Comparison of ENCODE assay signal across 9 mouse cellular contexts in the genomic region with DNA sequence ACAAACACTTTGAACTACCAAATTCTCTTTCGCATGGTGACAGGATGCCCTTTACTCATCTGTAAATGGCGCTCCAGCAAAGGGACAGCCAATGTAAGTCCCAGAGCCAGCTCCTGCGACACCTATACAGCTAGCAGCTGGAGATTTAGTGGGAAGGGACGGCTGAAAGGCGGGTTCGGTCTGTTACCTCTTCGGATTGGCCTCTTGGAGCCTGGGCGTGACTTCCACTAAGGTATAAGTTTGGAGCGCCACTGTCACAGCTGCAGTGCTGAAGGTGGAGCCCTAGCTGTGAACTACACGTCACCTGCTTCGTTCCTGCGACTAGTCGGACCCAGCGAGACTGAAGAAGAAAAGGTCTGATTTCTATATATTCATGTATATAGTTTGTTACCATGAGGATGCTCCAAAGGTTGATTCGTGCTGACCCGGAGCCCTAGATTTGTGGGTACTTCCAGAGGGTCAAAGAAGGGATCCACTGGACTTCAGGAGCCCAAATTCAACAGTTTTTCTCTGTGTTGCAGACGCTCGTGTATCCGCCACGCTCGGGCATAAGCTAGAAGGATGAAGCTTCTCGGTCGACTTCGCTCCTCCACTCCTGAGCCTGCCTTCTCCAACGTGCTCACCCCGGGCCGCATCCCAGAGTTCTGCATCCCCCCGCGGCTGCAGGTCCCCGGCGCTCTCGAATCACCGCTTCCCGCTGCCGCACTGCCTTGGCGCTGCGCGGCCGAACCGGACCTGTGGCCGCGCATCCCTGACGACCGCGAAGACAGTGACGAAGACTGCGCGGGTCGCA. TPM values are rescaled to one million over a fixed set of nuclear protein-coding genes. Genes with fewer than 3 reads are reported as not detected.
DNase-seq lines count a peak whose midpoint lies in the region; ATAC-seq and TF ChIP-seq lines count a peak whose summit lies in the region.
"Had no signal": no experiment of that assay in that cellular context is flagged by ENCODE, and none has a peak within 500 bp of the region (broad histone marks: within the 10 kb centered on the region; RNA-seq: fewer than 3 reads in every experiment).

A gene (plus strand): TSS at position 275 of the 793 bp plus-strand sequence.

- TF ChIP-seq CTCF in small intestine, adult 2 months (IDR thresholded peaks at IDR 0.05; ENCODE audit: extremely low read depth, insufficient read length, insufficient replicate concordance, low read depth, low read length) = no peak

- no peaks in the 10 kb centered on the region for H3K36me3 ChIP-seq in hindbrain, embryonic 14.5 days (replicated peaks; ENCODE audit: control insufficient read depth, insufficient read depth)
- no peaks in the 10 kb centered on the region for H3K36me3 ChIP-seq in small intestine, adult 2 months (ENCODE audit: control insufficient read depth, insufficient read depth, low read length)

- ATAC-seq in hindbrain, embryonic 14.5 days (ENCODE audit: low FRiP score) = peak; percentile 38
- ATAC-seq in megakaryocyte progenitor cell, adult 5-6 weeks (replicated peaks; ENCODE audit: poor library complexity) = no peak

- peak; percentile 68 for DNase-seq in WW6 (ENCODE audit: low read depth, low spot score)
- DNase-seq in cerebellum, adult 18-20 months = peak; percentile 23 to 33
- peak; percentile 49 for DNase-seq in forelimb bud, embryonic 11.5 days (ENCODE audit: low read depth, low spot score)
- DNase-seq in hindbrain, embryonic 14.5 days (ENCODE audit: low spot score) = peak; percentile 32
- DNase-seq in layer of hippocampus, postnatal 14 days (ENCODE audit: low spot score in 2 of 2) = peak; percentile 42 to 46
- peak; percentile 71 for DNase-seq in lung, postnatal 14 days

- H3K27me3 ChIP-seq in hindbrain, embryonic 14.5 days (ENCODE audit: control insufficient read depth, insufficient read depth, low read length) = peaks cover 14% of the 10 kb centered on the region; the same call in 1 of the 2 replicates
- H3K27me3 ChIP-seq in small intestine, adult 2 months (ENCODE audit: control insufficient read depth, insufficient read depth, low read length) = 0 out of 2 replicates have a peak, but pooled peaks cover 5% of the 10 kb centered on the region

- peak within 1 kb of the TSS; percentile 77 for H3K9ac ChIP-seq in hindbrain, embryonic 14.5 days

- peak within 1 kb of the TSS; percentile 86 for H3K27ac ChIP-seq in hindbrain, embryonic 14.5 days
- H3K27ac ChIP-seq in small intestine, adult 2 months (ENCODE audit: insufficient read depth, low read depth, low read length) = no peak within 1 kb of the TSS

- H3K4me3 ChIP-seq in hindbrain, embryonic 14.5 days (replicated peaks; ENCODE audit: low read length) = peak within 1 kb of the TSS; percentile 68
- peak within 1 kb of the TSS; percentile 60 for H3K4me3 ChIP-seq in small intestine, adult 2 months (ENCODE audit: low read depth, low read length)
- H3K4me3 ChIP-seq: erythroblast, embryonic 14.5 days had no signal

- peak within 1 kb of the TSS; percentile 65 for H3K4me2 ChIP-seq in hindbrain, embryonic 14.5 days (replicated peaks)

- 1% methylated on average over 49 of the region's 49 CpGs for WGBS in hindbrain, embryonic 14.5 days
- WGBS in small intestine, adult 2 months = 2% methylated on average over 49 of the region's 49 CpGs

- no peaks in the 10 kb centered on the region for H3K9me3 ChIP-seq in hindbrain, embryonic 14.5 days (ENCODE audit: control insufficient read depth, low read length)

- peaks cover 12% of the 10 kb centered on the region for H3K4me1 ChIP-seq in hindbrain, embryonic 14.5 days (replicated peaks; ENCODE audit: control insufficient read depth, insufficient read depth, low read length)
- no peaks in the 10 kb centered on the region for H3K4me1 ChIP-seq in small intestine, adult 2 months (ENCODE audit: control insufficient read depth, insufficient read depth, insufficient read length, low read length)

- peak; percentile 76; the same call in 1 of the 2 replicates for TF ChIP-seq POLR2A in small intestine, adult 2 months (IDR thresholded peaks at IDR 0.05; ENCODE audit: low read depth, low read length)

RNA-seq across cellular contexts. Expression of the gene that starts here (rescaled TPM):
- polyA plus RNA-seq in hindbrain, embryonic 14.5 days (2014; fragmentation: Nextera tagmentation; extraction: Ambion mirVana) = 0.80 and 2.1 TPM in 2 replicates
- 1 to 10 TPM; 5.4 to 7.1 TPM for total RNA-seq in layer of hippocampus, postnatal 14 days (2021)
- polyA plus RNA-seq in small intestine, adult 2 months (2012; rRNA removed) = 4.0 and 9.1 TPM in 2 replicates
- not detected in 2 replicates for total RNA-seq in megakaryocyte progenitor cell, adult 5-6 weeks (2015)
- not detected in 2 replicates for total RNA-seq in megakaryocyte progenitor cell, adult 5-6 weeks (2017)
- polyA plus RNA-seq: erythroblast, embryonic 14.5 days had no signal

Comparison
In these comparisons a context has a peak if more than half of its experiments do, and no peak if none do; other contexts are left out.
1. RNA of the gene that starts here (total RNA-seq): 5.4 to 7.1 TPM in layer of hippocampus, postnatal 14 days; not detected in megakaryocyte progenitor cell, adult 5-6 weeks; every median in the first group is over 4 times any median in the second.
2. Peak in every context shown above with its lines, with median percentiles within 50 percentile points of each other: DNase-seq.